Mouse (Mus musculus): ENCODE results near the gene Arnt2. TPM values are rescaled to one million over a fixed set of nuclear protein-coding genes. Genes with fewer than 3 reads are reported as not detected.

Arnt2 gene
- total and polyA plus RNA-seq, 3 experiments = 0.03 to 0.27 (median 0.17) TPM

GRCm38 (mm10) chr7:84287226-84287587 is 122.8 kb downstream of the Arnt2 start:
- no peak overlapping the region for H3K4me2 ChIP-seq (ENCODE audit: insufficient read depth, low read depth, poor library complexity, severe bottlenecking)
- H3K27ac ChIP-seq (ENCODE audit: insufficient read depth, low read depth) = no peak overlapping the region
- no peak overlapping the region for H3K9ac ChIP-seq (ENCODE audit: insufficient read depth, low read depth)
- no peaks in the 10 kb centered on the region for H3K79me2 ChIP-seq (replicated peaks; ENCODE audit: control insufficient read depth, extremely low read depth, insufficient read depth, poor library complexity, severe bottlenecking)
- dilution Hi-C loops (cut with MboI; ENCODE audit: extremely low pct_ligation_motif_present, extremely low pct_unique_long_range_greater_than_20kb, low sequenced_read_pairs) (no loop called here), in situ Hi-C loops (cut with MboI; ENCODE audit: low pct_ligation_motif_present, low pct_unique_long_range_greater_than_20kb, low sequenced_read_pairs) (no loop called here)
- H3K9me3 ChIP-seq (replicated peaks; ENCODE audit: low read length) = peaks cover 2% of the 10 kb centered on the region
- TF ChIP-seq MEF2A (IDR thresholded peaks at IDR 0.05; ENCODE audit: borderline replicate concordance, low read depth, low read length) (no peak), USF1 (IDR thresholded peaks at IDR 0.05; ENCODE audit: low read depth, low read length) (no peak), MYC (IDR thresholded peaks at IDR 0.05; ENCODE audit: low read depth, low read length) (no peak), NRF1 (IDR thresholded peaks at IDR 0.05; ENCODE audit: low read depth, low read length) (no peak), CHD1 (IDR thresholded peaks at IDR 0.05; ENCODE audit: low read depth, low read length) (no peak), GABPA (IDR thresholded peaks at IDR 0.05; ENCODE audit: insufficient replicate concordance, low read depth, low read length) (no peak), KAT2A (IDR thresholded peaks at IDR 0.05; ENCODE audit: insufficient replicate concordance, low read length) (no peak), CHD2 (IDR thresholded peaks at IDR 0.05; ENCODE audit: low read length) (no peak), RCOR1 (conservative IDR thresholded peaks at IDR 0.05; ENCODE audit: low read depth, low read length) (no peak), MAZ (IDR thresholded peaks at IDR 0.05; ENCODE audit: low read depth, low read length) (no peak)
- no peak for DNase-seq (ENCODE audit: extremely low read depth)
- no peak overlapping the region for H3K4me3 ChIP-seq (replicated peaks in 1 of 3; ENCODE audit: low read depth in 2 of 3, low read length in 2 of 3, poor library complexity in 1 of 3)
- peaks cover 0 to 3% of the 10 kb centered on the region in 2 experiments; a peak in 2 of 4 replicates for H3K4me1 ChIP-seq (ENCODE audit: control insufficient read depth in 1 of 2, insufficient read depth in 2 of 2)
- no peaks in the 10 kb centered on the region for H3K36me3 ChIP-seq (replicated peaks in 1 of 2; ENCODE audit: control insufficient read depth in 1 of 2, insufficient read depth in 1 of 2, low read length in 1 of 2)
- H3K27me3 ChIP-seq (replicated peaks) = no peaks in the 10 kb centered on the region

GRCm38 (mm10) chr7:84286526-84287225 is 123.3 kb downstream of the Arnt2 start:
- no peak overlapping the region for H3K4me2 ChIP-seq (ENCODE audit: insufficient read depth, low read depth, poor library complexity, severe bottlenecking)
- in situ Hi-C loops (cut with MboI; ENCODE audit: low pct_ligation_motif_present, low pct_unique_long_range_greater_than_20kb, low sequenced_read_pairs) = no loop called here
- dilution Hi-C loops (cut with MboI; ENCODE audit: extremely low pct_ligation_motif_present, extremely low pct_unique_long_range_greater_than_20kb, low sequenced_read_pairs) = no loop called here

More at GRCm38 (mm10) chr7:84286526-84287225, 123.3 kb downstream of the Arnt2 start:
- Histone ChIP-seq H3K4me1 (ENCODE audit: control insufficient read depth in 1 of 2, insufficient read depth in 2 of 2) (peaks cover 0 to 3% of the 10 kb centered on the region in 2 experiments; a peak in 2 of 4 replicates), H3K4me3 (replicated peaks in 1 of 3; ENCODE audit: low read depth in 2 of 3, low read length in 2 of 3, poor library complexity in 1 of 3) (no peak overlapping the region), H3K9ac (ENCODE audit: insufficient read depth, low read depth) (no peak overlapping the region), H3K9me3 (replicated peaks; ENCODE audit: low read length) (no peaks in the 10 kb centered on the region), H3K79me2 (replicated peaks; ENCODE audit: control insufficient read depth, extremely low read depth, insufficient read depth, poor library complexity, severe bottlenecking) (no peaks in the 10 kb centered on the region), H3K36me3 (replicated peaks in 1 of 2; ENCODE audit: control insufficient read depth in 1 of 2, insufficient read depth in 1 of 2, low read length in 1 of 2) (no peaks in the 10 kb centered on the region), H3K27me3 (replicated peaks) (no peaks in the 10 kb centered on the region), H3K27ac (ENCODE audit: insufficient read depth, low read depth) (no peak overlapping the region)
- no peak for DNase-seq (ENCODE audit: extremely low read depth)
- TF ChIP-seq CHD1 (IDR thresholded peaks at IDR 0.05; ENCODE audit: low read depth, low read length) (no peak), UBTF (IDR thresholded peaks at IDR 0.05; ENCODE audit: low read depth, low read length) (no peak), SIN3A (IDR thresholded peaks at IDR 0.05; ENCODE audit: low read length) (no peak), POLR2A (IDR thresholded peaks at IDR 0.05; ENCODE audit: low read depth, low read length) (no peak), HCFC1 (IDR thresholded peaks at IDR 0.05; ENCODE audit: low read depth, low read length) (no peak), USF2 (conservative IDR thresholded peaks at IDR 0.05; ENCODE audit: low read depth, low read length) (no peak), KAT2A (IDR thresholded peaks at IDR 0.05; ENCODE audit: insufficient replicate concordance, low read length) (no peak), MEF2A (IDR thresholded peaks at IDR 0.05; ENCODE audit: borderline replicate concordance, low read depth, low read length) (no peak), MAX (IDR thresholded peaks at IDR 0.05; ENCODE audit: low read length) (no peak), MYC (IDR thresholded peaks at IDR 0.05; ENCODE audit: low read depth, low read length) (no peak), EP300 (IDR thresholded peaks at IDR 0.05; ENCODE audit: low read length) (no peak), RCOR1 (conservative IDR thresholded peaks at IDR 0.05; ENCODE audit: low read depth, low read length) (no peak)
